Mouse (Mus musculus) liver, adult 2 months (tissue): ENCODE results near the gene Dmbt1. TPM values are rescaled to one million over a fixed set of nuclear protein-coding genes. Genes with fewer than 3 reads are reported as not detected.

Source experiments
- DNase-seq: peaks from one replicate; pipeline ENCODE4 v3.0.0-alpha.2; 2011; ENCODE audit warnings: low read depth, low spot score; ENCODE audit errors: extremely low read depth
- H3K27ac ChIP-seq: fragments of 200-500 bp; replicated peaks from 2 replicates; pipeline ENCODE4 v1.5.1; 2012; ENCODE audit warnings: low read depth, mild to moderate bottlenecking, control low read depth, inconsistent platforms, low read length; ENCODE audit not compliant: insufficient read depth
- H3K27me3 ChIP-seq: fragments of 200-500 bp; 2 replicates; pipeline ENCODE4 v1.6.1; 2012; ENCODE audit warnings: mild to moderate bottlenecking, moderate library complexity, low read length, inconsistent platforms; ENCODE audit not compliant: control insufficient read depth, insufficient read depth
- H3K36me3 ChIP-seq: fragments of 200-500 bp; 2 replicates; pipeline ENCODE4 v1.6.1; 2012; ENCODE audit warnings: low read length, inconsistent platforms; ENCODE audit not compliant: control insufficient read depth, insufficient read depth
- H3K4me1 ChIP-seq: fragments of 200-500 bp; 2 replicates; pipeline ENCODE4 v1.6.1; 2011; ENCODE audit warnings: low read length; ENCODE audit not compliant: control insufficient read depth, insufficient read depth
- H3K4me3 ChIP-seq: fragments of 200-500 bp; 2 replicates; pipeline ENCODE4 v1.5.1; 2011; ENCODE audit warnings: low read depth, mild to moderate bottlenecking, control low read depth, low read length, moderate library complexity; ENCODE audit not compliant: insufficient read depth
- H3K79me2 ChIP-seq: fragments of 200-500 bp; 2 replicates; pipeline ENCODE4 v1.6.1; 2012; ENCODE audit warnings: inconsistent platforms, mild to moderate bottlenecking, low read length, moderate library complexity; ENCODE audit not compliant: control insufficient read depth, insufficient read depth
- H3K9ac ChIP-seq: fragments of 200-500 bp; 2 replicates; pipeline ENCODE4 v1.6.1; 2012; ENCODE audit warnings: low read depth, mild to moderate bottlenecking, control low read depth, inconsistent platforms, low read length
- CTCF ChIP-seq: fragments of 200-500 bp; IDR thresholded peaks from 2 replicates; pipeline ENCODE4 v1.5.1; 2011; ENCODE audit warnings: low read depth, low read length, control low read depth
- POLR2A ChIP-seq: fragments of 200-500 bp; IDR thresholded peaks from 2 replicates; pipeline ENCODE4 v1.6.1; 2011; ENCODE audit warnings: low read length, control low read depth; ENCODE audit not compliant: insufficient read depth; ENCODE audit errors: extremely low read depth
- WGBS: fragments of 180-500 bp; shearing (Covaris S2); methylation state at CpG from one replicate; pipeline ENCODE4 v1.1.7; 2018; 5-methylcytosine and 5-hydroxymethylcytosine counted together
- polyA plus RNA-seq: library from polyadenylated mRNA; depleted of rRNA; stranded (reverse); fragments of >200 nt; gene quantifications from 2 replicates; pipeline ENCODE4 v1.2.3, GENCODE M21; 2012; rRNA removed
- total RNA-seq: library from RNA; depleted of rRNA; stranded (reverse); fragments of >200 nt; gene quantifications from 2 replicates; pipeline ENCODE4 v1.2.3, GENCODE M21; 2014; rRNA removed

The Dmbt1 gene
- total and polyA plus RNA-seq, 2 experiments: 0.35 to 32.1 TPM

- Histone ChIP-seq H3K9ac (no peak overlapping the region), H3K79me2 (no peaks in the 10 kb centered on the region), H3K27ac (no peak overlapping the region), H3K4me3 (no peak overlapping the region), H3K4me1 (no peaks in the 10 kb centered on the region), H3K27me3 (no peaks in the 10 kb centered on the region), H3K36me3 (no peaks in the 10 kb centered on the region)
- WGBS: 74% methylated on average over 3 of the region's 3 CpGs
- DNase-seq: no peak
- TF ChIP-seq CTCF (no peak), POLR2A (no peak)
Measured at GRCm38 (mm10) chr7:131167771-131168170, 135.9 kb downstream of the Dmbt1 start.

DNA sequence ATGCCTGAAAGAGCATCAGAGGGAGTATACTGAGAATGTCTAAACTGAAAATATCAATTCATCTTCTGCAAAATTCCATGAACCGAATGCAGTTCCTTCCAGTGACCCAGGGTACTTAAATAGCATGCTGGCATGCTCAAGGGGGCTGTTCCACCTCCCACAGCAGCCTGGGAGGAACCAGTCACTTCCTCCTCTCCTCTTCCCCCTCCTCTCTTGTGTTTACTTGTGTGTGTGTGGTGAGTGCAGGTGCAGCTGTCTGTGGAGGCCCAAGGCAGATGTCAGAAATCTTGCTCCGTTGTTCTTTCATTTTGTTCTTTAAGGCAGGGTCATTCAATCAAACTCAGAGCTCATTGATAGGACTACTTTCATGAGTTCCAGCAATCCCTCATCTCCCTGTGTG lies 137.2 kb downstream of the Dmbt1 start:
- DNase-seq: no peak
- no peaks in the 10 kb centered on the region for H3K4me1 ChIP-seq
- H3K79me2 ChIP-seq: no peaks in the 10 kb centered on the region
- H3K36me3 ChIP-seq: no peaks in the 10 kb centered on the region
- TF ChIP-seq POLR2A (no peak), CTCF (no peak)
- 41% methylated on average over 2 of the region's 2 CpGs for WGBS
- no peaks in the 10 kb centered on the region for H3K27me3 ChIP-seq
- no peak overlapping the region for H3K4me3 ChIP-seq
- H3K27ac ChIP-seq: no peak overlapping the region
- H3K9ac ChIP-seq: no peak overlapping the region

Other genes starting within 250 kb of the Dmbt1 start
- gene Plekha1, start 166.3 kb upstream of the Dmbt1 start, total RNA-seq: 7.0 and 9.3 TPM in 2 replicates
- gene Plekha1, start 166.3 kb upstream of the Dmbt1 start, polyA plus RNA-seq: 4.3 and 5.6 TPM in 2 replicates
- 3.2 and 3.6 TPM in 2 replicates for gene Htra1, start 95.9 kb upstream of the Dmbt1 start, total RNA-seq
- gene Htra1, start 95.9 kb upstream of the Dmbt1 start, polyA plus RNA-seq: 2.6 and 3.1 TPM in 2 replicates
- not detected in 2 replicates for gene 4933402N03Rik, start 114.3 kb downstream of the Dmbt1 start, total RNA-seq
- not detected in 2 replicates for gene 4933402N03Rik, start 114.3 kb downstream of the Dmbt1 start, polyA plus RNA-seq
- not detected in 2 replicates for gene 5430419D17Rik, start 142.3 kb downstream of the Dmbt1 start, total RNA-seq
- not detected in 2 replicates for gene 5430419D17Rik, start 142.3 kb downstream of the Dmbt1 start, polyA plus RNA-seq